Mouse (Mus musculus) mouse embryonic stem cell (cell line): ENCODE measurements around the gene Commd2.

Experiments used
- in situ Hi-C, 2 experiments: fragments of 300-500 bp; cut with MboI; formaldehyde crosslinking; loops; 1 replicate in 1 of 2; 3 replicates in 1 of 2; pipeline ENCODE4 v1.14.3; 2019 to 2020; ENCODE audit warnings: low sequenced_read_pairs in 2 of 2, low pct_unique_long_range_greater_than_20kb in 1 of 2, mixed read lengths in 1 of 2; ENCODE audit not compliant: unreplicated experiment in 1 of 2

Commd2 gene

DNA sequence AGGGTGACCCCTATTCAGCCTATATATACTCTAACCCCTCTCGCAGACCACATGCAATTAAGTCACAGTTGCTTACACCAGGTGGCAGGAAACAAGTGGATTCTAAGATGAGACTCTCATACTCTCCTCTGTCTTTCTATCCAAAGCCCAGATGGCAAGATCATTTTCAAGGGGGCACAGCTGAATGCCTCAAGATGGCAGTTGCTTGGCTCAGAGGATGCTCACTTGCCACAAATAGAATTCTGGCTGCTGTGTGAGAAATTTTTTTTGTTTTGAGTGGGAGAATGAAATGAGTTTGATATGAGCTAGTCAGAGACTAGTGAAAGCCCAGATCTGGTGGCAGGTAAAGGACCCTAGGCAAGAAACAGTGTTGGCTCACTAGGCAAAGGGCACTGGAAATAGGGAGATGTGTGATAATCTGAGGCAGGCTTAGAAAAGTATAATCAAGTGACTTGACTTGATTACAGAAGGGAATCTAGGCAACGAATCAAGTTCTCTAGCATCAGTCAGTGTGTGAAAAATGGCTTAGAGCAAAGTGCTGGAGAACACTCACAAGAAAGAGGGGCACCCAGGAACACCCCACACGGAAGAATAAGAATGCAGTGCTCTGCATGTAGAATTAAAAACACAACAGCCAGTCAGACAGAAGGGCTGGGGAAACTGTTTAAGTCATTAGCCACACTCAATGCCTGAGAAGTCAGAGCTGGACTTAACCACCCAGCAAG is 16.6 kb downstream of the Commd2 start:
- in situ Hi-C loops = no loop called here

GRCm38 (mm10) chr3:57626954-57627513 is 24.5 kb downstream of the Commd2 start:
- in situ Hi-C loops = loop anchor here (5.0 to 10.0 kb wide), 3 partner anchors 160 to 362 kb away; no protein-coding TSS in a partner anchor

DNA sequence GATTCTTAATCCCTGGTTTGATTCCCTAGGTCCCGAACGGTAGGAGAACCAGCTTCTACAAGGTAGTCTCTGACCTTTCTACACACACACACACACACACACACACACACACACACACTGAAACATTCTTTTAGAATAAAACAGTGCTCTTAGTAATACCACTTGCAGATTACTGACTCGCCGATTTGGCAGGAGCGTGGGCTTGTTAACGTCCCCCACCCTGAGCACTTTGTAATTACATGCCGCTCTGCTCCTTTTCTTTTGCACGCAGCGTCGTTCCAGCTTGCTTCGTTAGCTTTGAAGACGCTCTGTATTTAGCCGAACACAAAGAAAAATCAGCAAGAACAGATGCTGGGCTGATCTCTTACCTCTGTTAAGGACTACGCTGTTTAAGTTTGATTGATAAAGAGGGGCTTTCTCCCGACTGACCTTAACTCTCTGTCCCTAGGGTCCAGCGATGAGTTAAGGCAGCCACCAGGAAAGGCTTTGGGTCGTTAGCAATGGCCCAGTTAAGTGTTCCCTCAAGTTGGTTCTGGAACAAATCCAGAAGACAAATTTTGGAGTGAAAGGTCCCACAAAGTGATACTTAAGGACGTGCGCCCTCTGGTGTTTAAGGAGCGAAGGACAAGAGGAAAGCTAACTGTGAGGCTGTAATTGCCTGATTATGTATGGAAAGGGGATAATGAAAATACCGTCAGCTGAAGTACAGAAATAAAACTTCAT is 26.1 kb downstream of the Commd2 start:
- in situ Hi-C loops = loop anchor here (5.0 to 10.0 kb wide), 3 partner anchors 158 to 361 kb away; no protein-coding TSS in a partner anchor

DNA sequence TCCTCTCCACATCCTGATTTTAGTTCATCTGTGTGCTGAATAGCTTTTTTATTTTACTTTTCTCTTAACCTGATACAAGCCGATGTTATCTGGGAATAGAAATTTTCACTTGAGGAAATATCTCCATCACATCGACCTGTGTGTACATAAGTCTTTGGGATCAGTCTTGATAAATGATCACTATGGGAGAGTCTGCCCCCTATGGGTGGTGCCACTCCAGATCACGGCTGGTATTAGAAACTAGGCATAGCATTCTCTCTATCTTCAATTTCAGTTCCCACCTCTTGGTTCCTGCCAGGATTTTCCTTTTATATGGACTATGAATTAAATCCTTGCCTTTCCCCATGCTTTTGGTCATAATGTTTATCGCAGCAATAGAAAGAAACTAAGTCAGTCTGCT is 31.8 kb downstream of the Commd2 start:
- in situ Hi-C loops = loop anchor here (10.0 to 25.0 kb wide), 3 partner anchors 155 to 357 kb away; no protein-coding TSS in a partner anchor

DNA sequence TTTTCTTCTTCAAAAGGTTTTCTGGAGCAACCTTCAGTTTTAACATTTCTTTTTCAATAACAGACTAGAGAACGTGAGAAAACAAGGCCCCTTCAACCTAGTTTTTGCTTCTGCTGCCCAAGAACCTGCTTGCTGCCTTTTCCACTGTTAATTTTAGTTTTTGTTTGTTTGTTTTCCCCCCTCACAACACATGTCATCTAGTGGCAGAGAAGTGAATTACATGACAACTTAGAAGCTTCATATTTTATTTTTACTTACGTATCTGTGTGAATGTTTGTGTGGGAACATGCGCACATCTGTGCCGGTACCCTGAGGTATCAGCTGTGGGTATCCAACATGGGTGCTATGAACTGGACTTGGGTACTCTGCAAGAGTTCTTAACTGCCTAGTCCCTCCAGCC is 35.9 kb downstream of the Commd2 start:
- in situ Hi-C loops = loop anchor here in 1 of 2 experiments (25.0 kb wide), 1 partner anchor 353 kb away; no protein-coding TSS in a partner anchor

GRCm38 (mm10) chr3:57612430-57612997 is 39.0 kb downstream of the Commd2 start:
- in situ Hi-C loops = loop anchor here in 1 of 2 experiments (25.0 kb wide), 1 partner anchor 350 kb away; no protein-coding TSS in a partner anchor

- in situ Hi-C loops = loop anchor here in 1 of 2 experiments (25.0 kb wide), 1 partner anchor 349 kb away; no protein-coding TSS in a partner anchor
Measured at GRCm38 (mm10) chr3:57611776-57612175, 39.7 kb downstream of the Commd2 start.

DNA sequence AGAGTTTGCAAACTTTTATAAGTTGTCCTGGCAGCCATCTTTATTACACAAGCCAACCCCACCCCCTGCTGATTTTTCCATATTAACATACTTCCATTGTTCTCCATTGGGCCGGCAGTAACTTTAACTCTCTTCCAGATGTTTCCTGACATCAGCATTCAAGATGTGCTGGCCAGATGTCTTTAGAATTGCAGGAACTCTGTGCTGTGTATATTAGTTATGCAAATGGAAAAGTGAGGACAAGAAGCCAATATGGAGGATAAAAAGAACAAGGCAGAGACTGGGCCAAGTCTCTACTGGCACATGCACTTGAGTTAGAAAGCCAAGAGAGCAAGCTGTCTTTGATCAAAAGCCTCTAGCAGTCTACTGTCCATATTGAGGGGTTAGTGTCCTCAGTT is 46.9 kb downstream of the Commd2 start:
- in situ Hi-C loops = loop anchor here in 1 of 2 experiments (25.0 kb wide), 1 partner anchor 342 kb away; no protein-coding TSS in a partner anchor

GRCm38 (mm10) chr3:57603891-57604617 is 47.5 kb downstream of the Commd2 start:
- in situ Hi-C loops = loop anchor here in 1 of 2 experiments (25.0 kb wide), 1 partner anchor 342 kb away; no protein-coding TSS in a partner anchor

GRCm38 (mm10) chr3:57602610-57603009 is 48.9 kb downstream of the Commd2 start:
- in situ Hi-C loops = loop anchor here in 1 of 2 experiments (25.0 kb wide), 1 partner anchor 340 kb away; no protein-coding TSS in a partner anchor

- in situ Hi-C loops = no loop called here
Measured at GRCm38 (mm10) chr3:57596566-57596965, 54.9 kb downstream of the Commd2 start.

DNA sequence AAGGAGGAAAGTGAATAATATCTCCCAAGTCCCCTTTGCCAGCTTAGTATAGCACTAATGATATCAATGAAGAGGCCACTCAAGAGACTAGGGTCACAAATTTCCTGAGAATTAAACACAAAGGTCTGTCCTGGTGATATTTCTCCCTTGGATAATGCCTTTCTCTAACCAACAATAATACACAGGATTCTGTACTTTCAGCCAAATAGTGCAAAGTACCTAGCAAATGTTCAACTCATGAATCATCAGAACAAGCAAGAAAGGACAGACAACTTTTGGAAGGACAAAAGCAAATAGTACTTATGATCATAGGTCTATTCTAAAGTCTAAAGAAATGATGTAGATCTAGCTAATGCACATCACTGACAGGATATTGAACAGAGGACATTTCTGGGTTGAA is 56.0 kb downstream of the Commd2 start:
- in situ Hi-C loops = no loop called here
